Comparison of ENCODE assay signal across 12 mouse cellular contexts in the genomic region with DNA sequence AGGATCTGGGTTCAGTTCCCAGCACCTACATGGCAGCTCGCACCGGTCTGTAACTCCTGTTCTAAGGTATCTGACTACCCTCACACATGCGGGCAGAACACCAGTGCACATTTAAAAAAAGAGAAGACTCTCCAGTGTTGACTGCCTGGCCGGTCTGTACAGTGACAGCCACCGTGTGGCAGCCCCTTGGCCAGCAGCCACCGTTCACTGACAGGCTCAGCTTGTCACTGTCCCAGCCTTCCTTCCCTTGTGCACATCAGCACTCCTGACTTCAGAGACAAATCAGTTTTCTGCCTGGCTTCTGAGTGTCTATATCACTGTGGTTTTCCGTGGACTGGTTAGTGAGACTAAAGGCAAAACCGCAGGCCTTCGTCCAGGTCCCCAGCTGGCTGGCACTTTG. TPM values are rescaled to one million over a fixed set of nuclear protein-coding genes. Genes with fewer than 3 reads are reported as not detected.
A peak's percentile ranks its signal among the peaks of the same experiment; 100 is the strongest.
DNase-seq lines count a peak whose midpoint lies in the region; ATAC-seq and TF ChIP-seq lines count a peak whose summit lies in the region.
"Had no signal": no experiment of that assay in that cellular context is flagged by ENCODE, and none has a peak within 500 bp of the region (broad histone marks: within the 10 kb centered on the region; RNA-seq: fewer than 3 reads in every experiment).

No protein-coding gene starts in this region.

- no peak for TF ChIP-seq EP300 in ES-Bruce4 (IDR thresholded peaks at IDR 0.05; ENCODE audit: insufficient read depth, low read depth, low read length)

- DNase-seq in heart, postnatal 36 days = no peak
- peak; percentile 67 for DNase-seq in left cerebral cortex, postnatal 4 days
- no peak for DNase-seq in left cerebral cortex, postnatal 36 days (ENCODE audit: low spot score in 2 of 2)
- DNase-seq in MN1 (ENCODE audit: low spot score) = peak; percentile 28
- DNase-seq in ovary, postnatal 36 days (ENCODE audit: low spot score) = no peak
- DNase-seq: adrenal gland, postnatal 14 days had no signal

- TF ChIP-seq POLR2A in ES-Bruce4 (IDR thresholded peaks at IDR 0.05; ENCODE audit: insufficient read depth, low read length) = no peak

- intact Hi-C loops in heart, postnatal 36 days (cut with DNase I) = no loop called here
- intact Hi-C loops in left cerebral cortex, postnatal 4 days (cut with DNase I) = no loop called here
- intact Hi-C loops in left cerebral cortex, postnatal 36 days (cut with DNase I) = no loop called here

- WGBS in heart, embryonic 15.5 days = 51% methylated on average over 9 of the region's 9 CpGs

- no peak overlapping the region for H3K4me2 ChIP-seq in heart, embryonic 15.5 days
- H3K4me2 ChIP-seq: liver, embryonic 15.5 days had no signal

- H3K27ac ChIP-seq in heart, embryonic 15.5 days = 0 out of 2 replicates have a peak overlapping the region, but pooled peaks have one; percentile 12
- peak overlapping the region; percentile 13; the same call in 1 of the 2 replicates for H3K27ac ChIP-seq in ES-Bruce4 (ENCODE audit: insufficient read depth, low read length)
- H3K27ac ChIP-seq: kidney, postnatal 0 days; liver, embryonic 15.5 days had no signal

- H3K27me3 ChIP-seq in heart, embryonic 15.5 days = no peaks in the 10 kb centered on the region
- H3K27me3 ChIP-seq in ES-Bruce4 (ENCODE audit: control insufficient read depth, insufficient read depth, low read length, poor library complexity, severe bottlenecking) = no peaks in the 10 kb centered on the region
- H3K27me3 ChIP-seq: liver, embryonic 15.5 days had no signal

- TF ChIP-seq CTCF in ES-Bruce4 (IDR thresholded peaks at IDR 0.05; ENCODE audit: low read depth, low read length) = no peak

- H3K36me3 ChIP-seq in heart, embryonic 15.5 days = peaks cover 2% of the 10 kb centered on the region; the same call in 1 of the 2 replicates
- H3K36me3 ChIP-seq in ES-Bruce4 (ENCODE audit: control insufficient read depth, insufficient read depth, low read length, poor library complexity, severe bottlenecking) = peaks cover 9% of the 10 kb centered on the region

- H3K9ac ChIP-seq in heart, embryonic 15.5 days = no peak overlapping the region
- no peak overlapping the region for H3K9ac ChIP-seq in ES-Bruce4 (ENCODE audit: low read depth, poor library complexity, severe bottlenecking)
- H3K9ac ChIP-seq: liver, embryonic 15.5 days had no signal

- no peaks in the 10 kb centered on the region for H3K9me3 ChIP-seq in heart, embryonic 15.5 days (replicated peaks)
- H3K9me3 ChIP-seq in ES-Bruce4 (replicated peaks; ENCODE audit: control insufficient read depth, insufficient read depth, low read length, poor library complexity, severe bottlenecking) = no peaks in the 10 kb centered on the region
- H3K9me3 ChIP-seq: liver, embryonic 15.5 days had no signal

- H3K4me1 ChIP-seq in heart, embryonic 15.5 days (replicated peaks) = peaks cover 27% of the 10 kb centered on the region
- H3K4me1 ChIP-seq in ES-Bruce4 (ENCODE audit: control insufficient read depth, insufficient read depth, low read length) = no peaks in the 10 kb centered on the region

- no peak overlapping the region for H3K4me3 ChIP-seq in heart, embryonic 15.5 days
- no peak overlapping the region for H3K4me3 ChIP-seq in ES-Bruce4 (ENCODE audit: low read depth, low read length)
- H3K4me3 ChIP-seq: erythroblast, embryonic 14.5 days; liver, embryonic 15.5 days had no signal

- no peak for ATAC-seq in heart, embryonic 15.5 days (replicated peaks; ENCODE audit: insufficient number of reproducible peaks, insufficient read depth, low FRiP score, low read depth)

RNA-seq across cellular contexts. Expression of gene Srm, which starts 2.5 kb away (rescaled TPM):
- 76.8 and 113 TPM in 2 replicates for polyA plus RNA-seq in heart, embryonic 15.5 days (2015; fragmentation: Nextera tagmentation; extraction: Ambion mirVana)
- total RNA-seq in heart, postnatal 36 days (2021) = 10 to 100 TPM; 17.5 to 18.7 TPM
- total RNA-seq in left cerebral cortex, postnatal 4 days (2021) = 100 to 1,000 TPM; 107 to 109 TPM
- 10 to 100 TPM; 73.4 to 79.1 TPM for total RNA-seq in left cerebral cortex, postnatal 36 days (2021)
- 131 and 143 TPM in 2 replicates for polyA plus RNA-seq in ES-Bruce4 (2011; ENCODE audit: insufficient read depth, insufficient read length, low read depth, missing spikeins)

RNA-seq across cellular contexts. Expression of gene Masp2, which starts 13.6 kb away (rescaled TPM):
- 0.39 TPM in 1 of 2 replicates, not detected in the other for polyA plus RNA-seq in heart, embryonic 15.5 days (2015; fragmentation: Nextera tagmentation; extraction: Ambion mirVana)
- total RNA-seq in heart, postnatal 36 days (2021) = under 1 TPM in 1 of 2 experiments, not detected in 1; 0.56 TPM
- total RNA-seq in left cerebral cortex, postnatal 4 days (2021) = 1 to 10 TPM; 2.1 to 2.3 TPM
- total RNA-seq in left cerebral cortex, postnatal 36 days (2021) = 1 to 10 TPM; 1.5 to 5.5 TPM
- 2.6 TPM in 2 replicates for polyA plus RNA-seq in ES-Bruce4 (2011; ENCODE audit: insufficient read depth, insufficient read length, low read depth, missing spikeins)
- polyA plus RNA-seq: kidney, postnatal 0 days had no signal

RNA-seq across cellular contexts. Expression of gene Exosc10, which starts 30.6 kb away (rescaled TPM):
- polyA plus RNA-seq in heart, embryonic 15.5 days (2015; fragmentation: Nextera tagmentation; extraction: Ambion mirVana) = 56.4 and 71.5 TPM in 2 replicates
- total RNA-seq in heart, postnatal 36 days (2021) = 10 to 100 TPM; 38.5 to 43.2 TPM
- total RNA-seq in left cerebral cortex, postnatal 4 days (2021) = 10 to 100 TPM; 70.7 to 75.5 TPM
- total RNA-seq in left cerebral cortex, postnatal 36 days (2021) = 10 to 100 TPM; 43.0 to 53.4 TPM
- 52.8 and 53.9 TPM in 2 replicates for polyA plus RNA-seq in ES-Bruce4 (2011; ENCODE audit: insufficient read depth, insufficient read length, low read depth, missing spikeins)

RNA-seq across cellular contexts. Expression of gene Tardbp, which starts 38.0 kb away (rescaled TPM):
- 153 and 176 TPM in 2 replicates for polyA plus RNA-seq in heart, embryonic 15.5 days (2015; fragmentation: Nextera tagmentation; extraction: Ambion mirVana)
- total RNA-seq in heart, postnatal 36 days (2021) = 100 to 1,000 TPM; 123 to 130 TPM
- 100 to 1,000 TPM; 263 to 324 TPM for total RNA-seq in left cerebral cortex, postnatal 4 days (2021)
- total RNA-seq in left cerebral cortex, postnatal 36 days (2021) = 100 to 1,000 TPM; 151 to 208 TPM
- polyA plus RNA-seq in ES-Bruce4 (2011; ENCODE audit: insufficient read depth, insufficient read length, low read depth, missing spikeins) = 742 and 797 TPM in 2 replicates

RNA-seq across cellular contexts. Expression of gene Gm572, which starts 54.3 kb away (rescaled TPM):
- 0.16 and 0.38 TPM in 2 replicates for polyA plus RNA-seq in heart, embryonic 15.5 days (2015; fragmentation: Nextera tagmentation; extraction: Ambion mirVana)
- total RNA-seq in heart, postnatal 36 days (2021) = 1 to 10 TPM; 3.7 to 5.5 TPM
- not detected for total RNA-seq in left cerebral cortex, postnatal 4 days (2021)
- total RNA-seq in left cerebral cortex, postnatal 36 days (2021) = not detected
- 0.49 TPM in 1 of 2 replicates, not detected in the other for polyA plus RNA-seq in ES-Bruce4 (2011; ENCODE audit: insufficient read depth, insufficient read length, low read depth, missing spikeins)
- total RNA-seq: adrenal gland, postnatal 14 days had no signal
- polyA plus RNA-seq: erythroblast, embryonic 14.5 days; kidney, postnatal 0 days; limb, embryonic 11.5 days; liver, embryonic 15.5 days had no signal

Comparison
In these comparisons a context has a peak if more than half of its experiments do, and no peak if none do; other contexts are left out.
1. DNase-seq: peak in left cerebral cortex, postnatal 4 days (single experiment) and MN1 (single experiment); none in heart, postnatal 36 days (0 of 2), left cerebral cortex, postnatal 36 days (0 of 2) and ovary, postnatal 36 days (single experiment).